Mouse (Mus musculus) heart, postnatal 0 days (tissue): ENCODE data around the gene Fgfr2.

Source experiments
- CTCF ChIP-seq: IDR thresholded peaks from 2 replicates; pipeline ENCODE4 v1.5.1; 2016; ENCODE audit warnings: antibody characterized with exemption, control low read depth, low read depth
- EP300 ChIP-seq: IDR thresholded peaks from 2 replicates; pipeline ENCODE4 v1.6.1; 2016; ENCODE audit warnings: antibody characterized with exemption, low read depth

GRCm38 (mm10) chr7:130826343-130826742 lies 2296.8 kb downstream of the Fgfr2 start:
- TF ChIP-seq CTCF (no peak), EP300 (no peak)
